Mouse (Mus musculus) bone marrow macrophage, adult 2 months (primary cell): ENCODE measurements around the gene Gdf15.

Experiments used
- CTCF ChIP-seq: IDR thresholded peaks from 2 replicates; pipeline ENCODE4 v1.5.1; 2012; ENCODE audit warnings: low read depth, mild to moderate bottlenecking, low read length, moderate library complexity
- POLR2A ChIP-seq: IDR thresholded peaks from 2 replicates; pipeline ENCODE4 v1.6.1; 2012; ENCODE audit warnings: mild to moderate bottlenecking, low read depth, low read length, borderline replicate concordance

GRCm38 (mm10) chr8:70658897-70659603 lies 26.8 kb upstream of the Gdf15 start:
- no peak for TF ChIP-seq CTCF
- TF ChIP-seq POLR2A, result no peak
